Mouse (Mus musculus) intestine, postnatal 0 days (tissue): ENCODE measurements around the gene Zbtb4. TPM values are rescaled to one million over a fixed set of nuclear protein-coding genes. Genes with fewer than 3 reads are reported as not detected.
A peak's percentile ranks its signal among the peaks of the same experiment; 100 is the strongest.
"Not testable (repeated sequence)": the region's sequence is repeated elsewhere in the genome, so short reads cannot be mapped to it uniquely, and the experiment has no call there.

ENCODE experiments used
- ATAC-seq: fragments of 200-750 bp; cut with Nextera tagmentation; 2 replicates; pipeline ENCODE4 v1.8.0; 2017; ENCODE audit warnings: mild to moderate bottlenecking, moderate TSS enrichment, moderate library complexity
- H3K27ac ChIP-seq: fragments of 300-500 bp; sonication (generic); 2 replicates; pipeline ENCODE4 v1.5.1; 2014; ENCODE audit warnings: mild to moderate bottlenecking, low read depth, low read length, moderate library complexity
- H3K27me3 ChIP-seq: fragments of 300-500 bp; sonication (generic); replicated peaks from 2 replicates; pipeline ENCODE4 v1.6.1; 2014; ENCODE audit warnings: low read length, mixed read lengths; ENCODE audit not compliant: control insufficient read depth, insufficient read depth
- H3K36me3 ChIP-seq: fragments of 300-500 bp; sonication (generic); 2 replicates; pipeline ENCODE4 v1.6.1; 2014; ENCODE audit warnings: mild to moderate bottlenecking, moderate library complexity; ENCODE audit not compliant: control insufficient read depth, insufficient read depth
- H3K4me1 ChIP-seq: fragments of 300-500 bp; sonication (generic); replicated peaks from 2 replicates; pipeline ENCODE4 v1.6.1; 2014; ENCODE audit warnings: antibody characterized with exemption, low read length, mixed read lengths; ENCODE audit not compliant: control insufficient read depth, insufficient read depth
- H3K4me2 ChIP-seq: fragments of 300-500 bp; sonication (generic); replicated peaks from 2 replicates; pipeline ENCODE4 v1.6.1; 2014; ENCODE audit warnings: low read depth, mild to moderate bottlenecking, moderate library complexity
- H3K4me3 ChIP-seq: fragments of 300-500 bp; sonication (generic); 2 replicates; pipeline ENCODE4 v1.5.1; 2014; ENCODE audit warnings: low read depth, low read length
- H3K9ac ChIP-seq: fragments of 300-500 bp; sonication (generic); 2 replicates; pipeline ENCODE4 v1.6.1; 2014; ENCODE audit warnings: mild to moderate bottlenecking, low read depth, low read length
- H3K9me3 ChIP-seq: fragments of 300-500 bp; sonication (generic); 2 replicates; pipeline ENCODE4 v1.6.1; 2016; ENCODE audit warnings: mixed run types; ENCODE audit not compliant: control insufficient read depth
- CTCF ChIP-seq: sonication (generic); IDR thresholded peaks from 2 replicates; pipeline ENCODE4 v1.5.1; 2016; ENCODE audit warnings: low read depth, mild to moderate bottlenecking, control low read depth, antibody characterized with exemption, moderate library complexity
- WGBS: fragments of 180-500 bp; shearing (Covaris S2); extraction: QIAGEN DNeasy Blood & Tissue Kit; methylation state at CpG from one replicate; pipeline ENCODE4 v1.1.7; 2014; 5-methylcytosine and 5-hydroxymethylcytosine counted together
- polyA plus RNA-seq: library from polyadenylated mRNA; unstranded; fragments of >200 nt; fragmentation: Nextera tagmentation; extraction: Ambion mirVana; gene quantifications from 2 replicates; pipeline ENCODE4 v1.2.1, GENCODE M21; 2015

Gene Zbtb4
- polyA plus RNA-seq, 1 experiment from 2014 or later: 2.1 TPM

- no peaks in the 10 kb centered on the region for H3K9me3 ChIP-seq
- no peak for TF ChIP-seq CTCF
- H3K9ac ChIP-seq: no peak overlapping the region
- H3K27ac ChIP-seq: no peak overlapping the region
- ATAC-seq: no peak
- no peaks in the 10 kb centered on the region for H3K27me3 ChIP-seq
- no peaks in the 10 kb centered on the region for H3K36me3 ChIP-seq
- H3K4me1 ChIP-seq: no peaks in the 10 kb centered on the region
- no peak overlapping the region for H3K4me2 ChIP-seq
- WGBS: 37% methylated on average over 2 of the region's 2 CpGs
- no peak overlapping the region for H3K4me3 ChIP-seq
These were observed 42.6 kb upstream of the Zbtb4 start for GRCm38 (mm10) chr11:69723074-69723473.

DNA sequence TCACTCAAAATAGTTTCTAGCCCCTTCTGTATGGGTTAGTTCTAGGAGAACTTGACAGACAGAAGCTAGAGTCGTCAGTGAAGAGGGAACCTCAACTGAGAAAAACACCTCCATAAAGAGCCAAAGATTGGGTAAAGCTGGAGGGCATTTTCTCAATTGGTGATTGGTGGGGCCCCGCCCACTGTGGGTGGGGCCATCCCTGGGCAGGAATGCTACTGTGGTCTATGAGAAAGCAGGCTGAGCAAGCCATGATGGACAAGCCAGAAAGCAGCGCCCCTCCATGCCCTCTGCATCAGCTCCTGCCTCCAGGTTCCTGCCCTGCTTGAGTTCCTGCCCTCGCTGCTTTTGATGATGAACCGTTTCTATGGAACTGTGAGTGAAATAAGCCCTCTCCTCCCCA, 39.8 kb upstream of the Zbtb4 start:
- Histone ChIP-seq H3K4me2 (no peak overlapping the region), H3K9ac (no peak overlapping the region), H3K4me3 (no peak overlapping the region), H3K4me1 (no peaks in the 10 kb centered on the region), H3K27me3 (no peaks in the 10 kb centered on the region), H3K9me3 (no peaks in the 10 kb centered on the region), H3K27ac (no peak overlapping the region), H3K36me3 (no peaks in the 10 kb centered on the region)
- ATAC-seq: no peak
- WGBS: 39% methylated on average over 5 of the region's 5 CpGs
- no peak for TF ChIP-seq CTCF

DNA sequence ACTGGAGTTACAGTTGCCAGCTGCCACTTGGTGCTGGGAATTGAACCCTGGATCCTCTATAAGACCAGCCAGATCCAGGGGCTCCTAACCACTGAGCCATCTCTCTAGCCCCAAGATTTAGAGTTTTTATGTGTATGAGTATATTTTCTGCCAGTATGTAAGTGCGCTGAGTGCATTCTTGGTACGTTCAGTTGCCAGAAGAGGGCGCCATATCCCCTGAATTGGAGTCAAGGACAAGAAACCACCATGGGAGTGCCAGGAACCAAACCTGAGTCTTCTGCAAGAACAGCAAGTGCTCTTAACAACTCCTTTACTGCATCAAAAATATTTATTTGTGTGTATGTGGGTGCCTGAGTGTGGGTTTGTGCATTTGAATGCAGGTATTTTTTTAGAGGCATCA, 36.6 kb upstream of the Zbtb4 start:
- Histone ChIP-seq H3K4me1 (no peaks in the 10 kb centered on the region), H3K4me3 (no peak overlapping the region), H3K4me2 (no peak overlapping the region), H3K27ac (no peak overlapping the region), H3K27me3 (no peaks in the 10 kb centered on the region), H3K9me3 (no peaks in the 10 kb centered on the region), H3K36me3 (peaks cover 5% of the 10 kb centered on the region), H3K9ac (no peak overlapping the region)
- 34% methylated on average over 3 of the region's 3 CpGs for WGBS
- ATAC-seq: no peak
- TF ChIP-seq CTCF: peak; percentile 71

- H3K27me3 ChIP-seq, H3K9me3 ChIP-seq, H3K4me2 ChIP-seq, H3K9ac ChIP-seq, H3K4me1 ChIP-seq, H3K27ac ChIP-seq, ATAC-seq, H3K4me3 ChIP-seq: not testable (repeated sequence)
- peak; percentile 53 for TF ChIP-seq CTCF
- 88% methylated on average over 2 of the region's 3 CpGs for WGBS
- H3K36me3 ChIP-seq: peaks cover 29% of the 10 kb centered on the region
These were observed 34.3 kb upstream of the Zbtb4 start for GRCm38 (mm10) chr11:69731408-69731807.

DNA sequence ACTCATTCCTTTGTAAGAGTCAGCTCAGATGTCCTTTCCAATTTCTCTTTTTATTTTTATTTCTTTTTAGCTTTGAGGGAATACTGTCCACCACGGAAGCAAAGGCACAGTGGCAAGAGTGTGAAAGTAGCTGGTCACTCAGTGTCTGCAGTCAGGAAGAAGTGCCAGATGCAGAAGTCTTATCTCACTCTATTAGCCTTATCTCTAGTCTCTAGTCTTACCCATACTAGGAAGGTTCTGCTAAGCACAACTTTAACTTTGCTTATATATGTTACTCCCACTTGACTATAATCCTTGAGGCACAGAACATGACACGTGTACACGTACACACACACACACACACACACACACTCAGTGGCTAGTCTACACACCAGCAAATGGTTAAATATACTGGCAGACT, 14.1 kb upstream of the Zbtb4 start:
- no peak for ATAC-seq

DNA sequence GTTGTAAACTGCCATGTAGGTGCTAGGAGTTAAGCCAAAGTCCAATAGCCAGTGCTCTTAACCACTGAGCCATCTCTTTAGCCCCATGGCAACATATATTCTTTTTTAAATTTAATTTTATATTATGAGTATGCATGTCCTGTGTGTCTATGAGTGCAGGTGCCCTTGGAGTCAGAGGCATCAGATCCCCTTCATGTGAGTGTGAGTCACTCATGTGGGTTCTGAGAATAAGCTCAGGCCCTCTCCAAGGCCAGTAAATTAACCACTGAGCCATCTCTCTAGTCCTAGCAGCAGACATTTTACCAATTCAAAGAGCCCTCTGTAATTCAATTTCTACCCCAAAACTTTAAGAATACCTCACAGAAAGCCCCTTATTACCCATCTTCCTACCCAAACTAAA, 13.0 kb upstream of the Zbtb4 start:
- peaks cover 7% of the 10 kb centered on the region; the same call in 1 of the 2 replicates for H3K36me3 ChIP-seq
- no peak overlapping the region for H3K27ac ChIP-seq
- H3K9me3 ChIP-seq: no peaks in the 10 kb centered on the region
- H3K27me3 ChIP-seq: no peaks in the 10 kb centered on the region
- no peak for TF ChIP-seq CTCF
- H3K4me3 ChIP-seq: no peak overlapping the region
- no peak overlapping the region for H3K4me2 ChIP-seq
- no peak for ATAC-seq
- no peak overlapping the region for H3K9ac ChIP-seq
- H3K4me1 ChIP-seq: peaks cover 9% of the 10 kb centered on the region; the same call in 1 of the 2 replicates

More for the DNA sequence above, 14.1 kb upstream of the Zbtb4 start:
- no peaks in the 10 kb centered on the region for H3K9me3 ChIP-seq
- H3K27ac ChIP-seq: no peak overlapping the region
- WGBS: 46% methylated on average over 3 of the region's 3 CpGs
- H3K4me2 ChIP-seq: no peak overlapping the region
- H3K4me3 ChIP-seq: no peak overlapping the region
- no peak for TF ChIP-seq CTCF
- peaks cover 4% of the 10 kb centered on the region; the same call in 1 of the 2 replicates for H3K4me1 ChIP-seq
- no peaks in the 10 kb centered on the region for H3K27me3 ChIP-seq
- H3K36me3 ChIP-seq: peaks cover 16% of the 10 kb centered on the region
- H3K9ac ChIP-seq: no peak overlapping the region

- Histone ChIP-seq H3K9ac (no peak overlapping the region), H3K9me3 (no peaks in the 10 kb centered on the region), H3K27ac (no peak overlapping the region), H3K4me3 (no peak overlapping the region), H3K4me1 (peaks cover 9% of the 10 kb centered on the region; the same call in 1 of the 2 replicates), H3K4me2 (no peak overlapping the region), H3K36me3 (no peaks in the 10 kb centered on the region), H3K27me3 (no peaks in the 10 kb centered on the region)
- TF ChIP-seq CTCF: no peak
- WGBS: 83% methylated on average over 5 of the region's 5 CpGs
- ATAC-seq: no peak
These were observed 11.5 kb upstream of the Zbtb4 start for GRCm38 (mm10) chr11:69754233-69754632.
